ENCODE assay signal across 24 mouse cellular contexts in the genomic region with DNA sequence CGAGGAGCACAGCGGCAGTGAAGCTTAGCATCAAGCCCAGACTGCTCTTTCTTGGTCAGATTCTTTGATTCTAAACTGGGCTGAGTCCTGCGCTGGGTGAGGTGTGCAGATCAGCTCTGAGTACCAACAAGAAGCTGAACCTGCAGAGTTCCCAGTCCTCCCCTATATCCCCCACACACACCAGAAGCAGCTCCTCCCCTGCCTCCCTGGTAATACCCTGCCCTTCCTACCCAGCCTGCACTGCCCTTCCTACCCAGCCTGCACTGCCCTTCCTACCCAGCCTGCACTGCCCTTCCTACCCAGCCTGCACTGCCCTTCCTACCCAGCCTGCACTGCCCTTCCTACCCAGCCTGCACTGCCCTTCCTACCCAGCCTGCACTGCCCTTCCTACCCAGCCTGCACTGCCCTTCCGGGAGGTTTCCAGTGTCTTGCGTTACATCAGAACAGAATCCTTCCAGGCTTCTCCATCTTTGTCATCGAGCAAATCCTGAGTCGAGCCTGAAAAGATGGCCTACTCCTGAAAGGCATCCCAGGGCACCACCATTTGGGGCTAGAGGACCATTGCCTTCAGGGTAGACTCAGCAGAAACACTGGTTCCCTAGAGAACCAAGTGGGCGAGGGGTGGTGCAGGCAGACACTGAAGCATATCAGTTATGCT. TPM values are rescaled to one million over a fixed set of nuclear protein-coding genes. Genes with fewer than 3 reads are reported as not detected.
"Had no signal": no experiment of that assay in that cellular context is flagged by ENCODE, and none has a peak within 500 bp of the region (broad histone marks: within the 10 kb centered on the region; RNA-seq: fewer than 3 reads in every experiment).

No protein-coding gene starts in this region.

RNA-seq across cellular contexts. Expression of gene Gm44965, which starts 28.6 kb away (rescaled TPM):
- total RNA-seq: heart, adult 18-20 months; heart, postnatal 4 days; layer of hippocampus, adult 2 months; layer of hippocampus, postnatal 10 days; layer of hippocampus, postnatal 25 days; left cerebral cortex, adult 2 months; left cerebral cortex, postnatal 14 days; left cerebral cortex, postnatal 36 days had no signal
- polyA plus RNA-seq: gonadal fat pad, adult 2 months; heart, embryonic 12.5 days; heart, embryonic 16.5 days; hindbrain, embryonic 12.5 days; hindbrain, embryonic 16.5 days; intestine, embryonic 15.5 days; intestine, postnatal 0 days; kidney, embryonic 14.5 days; kidney, embryonic 16.5 days; limb, embryonic 10.5 days; limb, embryonic 12.5 days; limb, embryonic 14.5 days; liver, embryonic 11.5 days; liver, embryonic 13.5 days; liver, embryonic 15.5 days; liver, postnatal 0 days had no signal
